Mouse (Mus musculus): ENCODE data around the gene Smarcd1. TPM values are rescaled to one million over a fixed set of nuclear protein-coding genes. Genes with fewer than 3 reads are reported as not detected.

The Smarcd1 gene
- polyA plus RNA-seq (2015; fragmentation: Nextera tagmentation; extraction: Ambion mirVana), result 121 and 124 TPM in 2 replicates

DNA sequence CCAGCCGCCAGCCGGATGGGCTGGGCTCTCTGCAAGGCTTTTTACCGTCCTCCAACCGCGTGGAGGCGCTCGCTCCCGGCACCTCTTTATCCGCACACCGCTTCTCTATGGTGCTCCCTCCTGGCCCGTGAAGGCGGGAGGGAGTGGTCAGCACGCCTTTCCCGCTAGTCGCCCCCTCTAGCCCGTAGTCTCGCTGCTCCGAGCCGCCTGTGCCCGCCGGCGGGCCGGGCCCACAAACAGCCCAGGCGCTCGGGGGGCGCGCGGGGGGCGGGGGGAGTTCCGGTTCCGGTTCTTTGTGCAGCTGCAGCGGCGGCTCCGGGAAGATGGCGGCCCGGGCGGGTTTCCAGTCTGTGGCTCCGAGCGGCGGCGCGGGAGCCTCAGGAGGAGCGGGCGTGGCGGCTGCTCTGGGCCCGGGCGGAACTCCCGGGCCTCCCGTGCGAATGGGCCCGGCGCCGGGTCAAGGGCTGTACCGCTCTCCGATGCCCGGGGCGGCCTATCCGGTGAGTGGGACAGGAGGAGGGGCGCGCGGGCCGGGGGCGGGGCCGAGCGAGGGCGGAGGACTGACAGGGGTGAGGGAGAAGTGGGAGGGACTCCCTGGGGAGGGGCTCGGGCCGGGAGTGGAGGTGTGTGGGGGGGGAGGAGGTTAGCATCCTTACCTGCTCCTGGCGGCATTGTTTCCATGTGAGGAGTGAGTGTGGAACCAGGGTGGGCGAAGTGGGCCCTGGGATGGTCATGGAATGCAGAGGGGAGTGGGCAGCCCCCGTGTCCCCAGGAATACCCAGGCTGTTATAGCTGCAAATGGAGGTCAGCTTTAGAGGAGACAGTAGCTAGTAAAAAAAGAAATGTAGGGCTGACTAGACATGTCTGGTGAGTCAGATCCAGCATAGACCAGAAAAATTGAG is at the start of gene Smarcd1:
Gene Smarcd1 (plus strand): TSS at position 131 of the 902 bp plus-strand sequence.
- H3K9ac ChIP-seq (replicated peaks), result peak within 1 kb of the TSS; percentile 95
- peaks cover 37% of the 10 kb centered on the region for H3K4me1 ChIP-seq
- H3K9me3 ChIP-seq, result no peaks in the 10 kb centered on the region
- H3K27ac ChIP-seq (replicated peaks), result peak within 1 kb of the TSS; percentile 95
- H3K4me2 ChIP-seq (replicated peaks), result peak within 1 kb of the TSS; percentile 71
- H3K36me3 ChIP-seq, result peaks cover 40% of the 10 kb centered on the region
- ATAC-seq (replicated peaks), result peak; percentile 97
- under 1% methylated on average over 68 of the region's 71 CpGs for WGBS
- no peaks in the 10 kb centered on the region for H3K27me3 ChIP-seq
- H3K4me3 ChIP-seq, result peak within 1 kb of the TSS; percentile 74

DNA sequence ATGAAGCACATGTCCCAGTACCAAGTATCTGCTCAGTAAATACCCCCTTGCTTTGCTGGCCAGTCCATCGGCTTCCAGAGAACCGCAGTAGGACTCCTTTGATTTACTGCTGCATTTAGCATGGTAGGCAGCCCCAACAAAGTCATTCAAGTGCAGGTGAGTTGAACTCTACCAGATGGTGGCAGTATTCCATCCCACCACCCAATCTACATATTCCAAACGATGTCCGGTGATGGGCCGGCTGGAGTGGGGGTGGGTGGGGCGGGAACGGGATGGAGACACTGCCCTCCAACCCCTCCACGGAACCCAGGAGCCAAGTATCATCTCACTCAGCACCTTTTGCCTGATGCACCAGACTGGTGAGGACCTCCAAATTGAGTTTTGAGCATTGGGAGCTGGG is 48.6 kb upstream of the Smarcd1 start:
- H3K4me2 ChIP-seq (replicated peaks), result peak overlapping the region; percentile 33
- no peaks in the 10 kb centered on the region for H3K36me3 ChIP-seq
- H3K4me3 ChIP-seq, result peak overlapping the region; percentile 16
- no peak for ATAC-seq (replicated peaks)
- 15% methylated on average over 8 of the region's 8 CpGs for WGBS
- H3K4me1 ChIP-seq, result peaks cover 45% of the 10 kb centered on the region
- no peak overlapping the region for H3K27ac ChIP-seq (replicated peaks)
- no peak overlapping the region for H3K9ac ChIP-seq (replicated peaks)
- peaks cover 31% of the 10 kb centered on the region for H3K27me3 ChIP-seq
- no peaks in the 10 kb centered on the region for H3K9me3 ChIP-seq

DNA sequence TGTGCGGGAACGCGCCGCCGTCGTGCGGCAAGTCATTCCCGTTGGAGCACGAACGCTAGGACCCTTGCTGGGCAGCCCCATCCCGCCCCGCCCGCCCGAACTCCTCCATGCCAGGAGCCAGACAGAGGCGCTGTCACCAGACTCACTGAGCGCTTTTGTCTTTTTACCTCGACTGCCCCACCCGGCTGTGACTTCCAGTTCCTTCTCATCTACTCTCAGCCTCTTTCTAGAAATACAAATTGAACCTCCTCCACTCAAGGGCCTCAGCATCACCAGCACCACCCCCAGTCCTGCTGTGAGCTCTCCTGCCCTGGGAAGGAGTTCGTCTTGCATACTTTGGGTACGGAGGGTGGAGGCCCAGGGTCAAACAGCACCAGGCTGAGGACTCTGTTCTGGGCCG is 48.1 kb upstream of the Smarcd1 start:
- Histone ChIP-seq H3K4me3 (peak overlapping the region; percentile 16), H3K9me3 (no peaks in the 10 kb centered on the region), H3K9ac (replicated peaks) (no peak overlapping the region), H3K36me3 (no peaks in the 10 kb centered on the region), H3K4me2 (replicated peaks) (peak overlapping the region; percentile 33), H3K27ac (replicated peaks) (no peak overlapping the region), H3K27me3 (peaks cover 31% of the 10 kb centered on the region), H3K4me1 (peaks cover 41% of the 10 kb centered on the region)
- WGBS, result 5% methylated on average over 21 of the region's 21 CpGs
- ATAC-seq (replicated peaks), result no peak

DNA sequence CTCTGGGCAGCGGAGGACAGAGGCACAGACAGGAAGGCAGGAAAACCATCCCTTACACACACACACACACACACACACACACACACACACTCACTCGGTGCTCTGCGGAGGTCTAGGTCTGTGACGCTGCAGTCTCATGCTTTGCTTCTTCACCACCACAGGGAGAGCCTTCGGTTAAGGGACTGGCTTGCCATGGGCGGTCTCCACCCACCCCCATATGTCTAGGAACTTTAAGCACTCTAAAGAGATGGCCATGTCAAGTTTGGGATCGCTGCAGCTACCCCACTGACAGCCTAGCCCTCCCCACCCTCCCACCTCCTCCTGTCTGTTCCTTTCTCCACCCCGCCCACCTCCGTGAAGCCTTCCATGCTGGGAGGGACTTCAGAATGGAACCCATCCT is 46.0 kb upstream of the Smarcd1 start:
- Histone ChIP-seq H3K27ac (replicated peaks) (no peak overlapping the region), H3K4me1 (peaks cover 20% of the 10 kb centered on the region), H3K36me3 (no peaks in the 10 kb centered on the region), H3K4me3 (no peak overlapping the region), H3K9me3 (no peaks in the 10 kb centered on the region), H3K9ac (replicated peaks) (no peak overlapping the region), H3K27me3 (peaks cover 31% of the 10 kb centered on the region), H3K4me2 (replicated peaks) (no peak overlapping the region)
- ATAC-seq (replicated peaks), result no peak
- 52% methylated on average over 9 of the region's 9 CpGs for WGBS

DNA sequence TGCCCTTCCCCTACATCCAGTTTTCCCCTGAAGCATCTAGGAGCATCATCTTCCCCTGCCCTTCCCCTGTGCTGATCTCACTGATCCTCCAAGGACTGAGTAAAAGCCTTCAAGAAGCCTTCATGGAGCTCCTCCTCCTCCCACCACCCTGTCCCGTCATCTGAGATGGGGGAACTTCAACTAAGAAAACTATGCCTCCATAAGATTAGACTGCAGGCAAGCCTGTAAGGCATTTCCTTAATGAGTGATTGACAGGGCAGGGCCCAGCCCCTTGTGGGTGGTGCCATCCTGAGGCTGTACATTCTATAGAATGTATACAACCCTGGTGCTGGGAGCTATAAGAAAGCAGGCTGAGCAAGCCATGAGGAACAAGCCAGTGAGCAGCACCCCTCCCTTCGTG is 43.5 kb upstream of the Smarcd1 start:
- Histone ChIP-seq H3K4me2 (replicated peaks) (no peak overlapping the region), H3K4me1 (peaks cover 11% of the 10 kb centered on the region), H3K9ac (replicated peaks) (no peak overlapping the region), H3K4me3 (no peak overlapping the region), H3K27me3 (peaks cover 21% of the 10 kb centered on the region), H3K9me3 (no peaks in the 10 kb centered on the region), H3K27ac (replicated peaks) (no peak overlapping the region), H3K36me3 (no peaks in the 10 kb centered on the region)
- 60% methylated on average over 2 of the region's 2 CpGs for WGBS
- ATAC-seq (replicated peaks), result no peak

DNA sequence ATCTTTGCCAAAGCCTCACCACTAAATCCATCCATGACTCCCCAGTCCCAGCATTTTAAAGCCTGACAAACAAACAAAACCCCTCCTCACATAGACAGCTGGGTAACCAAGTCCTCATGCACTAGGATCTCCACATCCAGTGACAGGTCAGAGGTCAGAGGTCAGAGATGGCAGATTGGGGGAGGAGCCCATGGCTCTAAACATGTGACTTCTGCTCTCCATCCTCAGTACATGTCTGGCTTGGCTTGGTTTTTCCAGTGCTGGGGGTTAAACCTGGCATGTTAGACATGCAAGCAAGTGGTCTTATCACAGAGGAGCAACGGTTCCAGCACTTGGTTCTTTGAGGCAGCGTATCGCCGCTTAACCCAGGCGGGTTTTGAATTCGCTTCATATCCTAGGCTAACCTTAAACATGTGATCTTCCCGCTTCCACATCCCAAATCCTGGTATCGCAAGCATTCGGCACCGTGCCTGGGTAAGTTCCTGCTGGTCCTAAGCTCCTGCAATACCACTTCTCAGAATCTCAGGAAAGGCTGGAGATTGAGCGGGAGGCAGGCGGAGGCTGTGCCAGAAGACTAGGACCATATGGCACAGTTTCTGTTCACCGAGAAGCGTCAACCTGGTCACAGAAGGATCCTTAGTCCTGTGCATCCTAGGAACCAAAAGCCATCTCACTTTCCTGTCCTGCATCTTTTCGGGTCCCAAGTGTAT is 40.7 kb upstream of the Smarcd1 start:
- Histone ChIP-seq H3K4me1 (peaks cover 31% of the 10 kb centered on the region), H3K9me3 (no peaks in the 10 kb centered on the region), H3K4me3 (no peak overlapping the region), H3K36me3 (no peaks in the 10 kb centered on the region), H3K9ac (replicated peaks) (no peak overlapping the region), H3K4me2 (replicated peaks) (no peak overlapping the region), H3K27ac (replicated peaks) (no peak overlapping the region), H3K27me3 (0 out of 2 replicates have a peak, but pooled peaks cover 7% of the 10 kb centered on the region)
- no peak for ATAC-seq (replicated peaks)
- 86% methylated on average over 15 of the region's 15 CpGs for WGBS

DNA sequence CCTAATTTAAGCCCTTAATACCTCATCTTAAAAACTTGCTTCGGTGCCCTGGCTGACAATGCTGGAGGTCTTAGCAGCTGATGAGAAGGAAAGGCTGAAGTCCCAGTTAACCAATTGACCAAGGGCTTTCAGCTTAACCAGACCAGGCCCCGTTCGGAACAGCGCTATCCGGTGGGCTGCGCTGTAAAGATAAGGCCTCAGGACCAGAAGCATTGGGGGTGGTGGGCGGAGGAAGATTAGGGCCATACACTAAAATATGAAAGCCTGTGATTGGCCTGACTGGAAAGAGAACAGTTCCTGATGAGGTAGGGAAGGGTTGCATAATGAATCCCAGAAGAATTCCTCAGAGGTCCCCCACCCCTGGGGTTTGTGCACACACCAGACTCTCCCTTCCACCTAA is 39.6 kb upstream of the Smarcd1 start:
- Histone ChIP-seq H3K9me3 (no peaks in the 10 kb centered on the region), H3K27ac (replicated peaks) (no peak overlapping the region), H3K36me3 (no peaks in the 10 kb centered on the region), H3K27me3 (no peaks in the 10 kb centered on the region), H3K9ac (replicated peaks) (no peak overlapping the region), H3K4me2 (replicated peaks) (no peak overlapping the region), H3K4me1 (peaks cover 37% of the 10 kb centered on the region), H3K4me3 (no peak overlapping the region)
- ATAC-seq (replicated peaks), result no peak
- WGBS, result 56% methylated on average over 7 of the region's 7 CpGs

DNA sequence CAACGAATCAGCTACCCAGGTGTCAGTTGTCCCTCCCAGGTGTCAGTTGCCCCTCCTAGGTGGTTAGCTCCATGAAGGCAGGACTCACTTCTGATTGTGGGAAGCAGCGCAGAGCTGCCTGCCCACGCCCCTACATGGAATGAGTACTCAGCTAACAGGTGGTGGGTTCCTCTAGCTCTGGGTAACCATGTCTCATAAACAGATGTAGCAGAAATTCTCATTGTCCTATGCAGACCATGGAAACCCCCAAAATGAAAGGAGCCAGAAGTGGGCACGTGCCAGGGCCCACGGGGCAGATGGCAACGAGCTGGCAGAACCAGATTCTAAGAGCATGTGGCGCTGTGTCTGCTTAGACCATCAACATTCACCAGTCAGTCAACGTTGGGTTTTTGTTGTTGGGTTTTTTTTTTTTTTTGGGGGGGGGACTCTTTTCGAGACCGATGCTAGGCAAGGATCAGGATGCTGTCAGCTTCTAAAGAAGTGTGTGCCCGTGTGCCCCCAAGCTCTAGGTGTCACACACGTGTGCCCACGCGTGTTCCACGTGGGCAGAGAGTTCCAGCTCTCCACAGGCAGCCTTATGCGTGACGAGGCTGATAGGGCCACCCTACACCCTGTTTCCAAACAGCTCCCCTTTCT is 37.8 kb upstream of the Smarcd1 start:
- Histone ChIP-seq H3K4me3 (peak overlapping the region; percentile 46), H3K27ac (replicated peaks) (peak overlapping the region; percentile 95), H3K9me3 (no peaks in the 10 kb centered on the region), H3K27me3 (no peaks in the 10 kb centered on the region), H3K36me3 (no peaks in the 10 kb centered on the region), H3K4me1 (peaks cover 45% of the 10 kb centered on the region), H3K4me2 (replicated peaks) (peak overlapping the region; percentile 91), H3K9ac (replicated peaks) (peak overlapping the region; percentile 67)
- ATAC-seq (replicated peaks), result peak; percentile 34
- WGBS, result 3% methylated on average over 17 of the region's 17 CpGs

DNA sequence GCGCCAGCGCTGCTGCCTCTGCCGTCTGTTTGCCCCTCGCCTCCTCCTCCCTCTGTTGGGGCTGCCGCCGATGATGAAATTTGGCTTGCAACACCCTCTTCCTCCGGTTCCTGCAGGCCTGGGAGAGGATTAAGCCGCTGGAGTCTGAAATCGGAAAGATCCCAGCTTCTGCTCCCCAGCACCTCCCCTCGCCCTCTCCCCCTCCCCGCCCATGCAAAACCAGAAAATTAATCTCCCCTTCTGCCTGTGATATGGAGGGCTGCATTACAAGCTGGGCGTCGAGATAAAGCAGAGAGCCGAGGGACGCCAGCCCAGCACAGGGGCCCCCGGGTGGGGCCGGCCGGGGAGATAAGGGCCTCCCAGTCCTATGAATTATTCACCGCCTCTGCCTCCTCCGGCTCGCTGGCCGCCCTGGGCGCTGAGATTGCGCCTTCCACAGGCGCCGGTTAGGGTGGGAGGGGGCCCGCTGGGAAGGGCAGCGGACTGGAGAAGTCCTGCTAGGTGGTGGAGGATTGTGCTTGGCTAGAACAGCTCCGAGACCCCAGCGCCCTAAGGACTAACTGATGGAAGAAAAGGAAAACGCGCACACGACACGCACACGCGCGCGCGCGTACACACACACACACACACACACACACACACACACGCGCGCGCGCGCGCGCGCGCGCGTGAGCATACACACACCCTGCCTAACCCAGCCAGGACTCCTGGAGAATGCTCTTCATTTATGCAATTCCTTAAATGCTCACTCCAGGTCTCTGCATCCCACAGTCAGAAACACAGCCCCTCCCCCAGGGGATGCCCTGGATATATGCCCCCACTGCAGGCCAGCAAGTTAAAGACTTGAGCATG is 37.1 kb upstream of the Smarcd1 start:
- Histone ChIP-seq H3K27me3 (no peaks in the 10 kb centered on the region), H3K4me1 (peaks cover 52% of the 10 kb centered on the region), H3K4me2 (replicated peaks) (peak overlapping the region; percentile 91), H3K36me3 (no peaks in the 10 kb centered on the region), H3K4me3 (peak overlapping the region; percentile 46), H3K9ac (replicated peaks) (peak overlapping the region; percentile 67), H3K9me3 (no peaks in the 10 kb centered on the region), H3K27ac (replicated peaks) (peak overlapping the region; percentile 95)
- peak; percentile 76 for ATAC-seq (replicated peaks)
- under 1% methylated on average over 49 of the region's 52 CpGs for WGBS

DNA sequence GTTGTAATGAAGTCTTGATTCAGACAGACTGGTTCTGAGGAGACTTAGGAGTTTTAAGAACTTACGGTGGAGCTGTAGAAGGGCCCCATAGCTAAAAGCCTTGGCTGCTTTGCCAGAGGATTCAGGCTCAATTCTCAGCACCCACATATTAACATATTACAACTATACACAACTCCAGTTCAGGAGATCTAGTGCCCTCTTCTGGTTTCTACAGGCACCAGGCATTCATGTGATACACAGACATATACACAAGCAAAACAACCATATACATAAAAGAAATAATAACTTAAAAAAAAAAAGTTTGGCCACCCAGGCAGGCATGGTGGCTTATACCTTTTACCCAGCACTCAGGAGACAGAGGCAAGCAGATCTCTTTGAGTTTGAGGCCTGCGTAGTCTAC is 34.4 kb upstream of the Smarcd1 start:
- no peak overlapping the region for H3K27ac ChIP-seq (replicated peaks)
- no peaks in the 10 kb centered on the region for H3K36me3 ChIP-seq
- no peaks in the 10 kb centered on the region for H3K9me3 ChIP-seq
- no peak overlapping the region for H3K4me3 ChIP-seq
- no peak for ATAC-seq (replicated peaks)
- H3K4me2 ChIP-seq (replicated peaks), result no peak overlapping the region
- peaks cover 8% of the 10 kb centered on the region; the same call in 1 of the 2 replicates for H3K27me3 ChIP-seq
- H3K9ac ChIP-seq (replicated peaks), result no peak overlapping the region
- 99% methylated on average over 2 of the region's 2 CpGs for WGBS
- H3K4me1 ChIP-seq, result peaks cover 70% of the 10 kb centered on the region

DNA sequence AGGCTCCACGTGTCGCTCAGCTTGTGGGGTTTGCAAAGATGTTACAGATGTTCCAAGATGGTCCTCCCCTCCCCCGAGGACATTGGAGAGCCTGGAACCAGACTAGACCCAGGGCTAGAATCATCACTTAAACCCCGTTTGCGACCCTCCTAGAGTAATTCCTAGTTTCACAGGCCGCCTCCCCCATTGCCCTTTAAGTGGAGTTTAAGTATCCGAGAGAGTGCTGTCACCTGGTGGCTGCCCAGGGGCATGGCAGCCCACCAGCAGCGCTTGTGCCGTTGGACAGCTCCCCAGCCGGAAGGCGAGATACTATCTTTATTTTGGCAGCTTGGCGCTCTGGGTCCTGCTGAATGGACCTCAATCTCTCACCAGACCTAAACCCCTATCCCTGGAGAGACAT is 33.0 kb upstream of the Smarcd1 start:
- peaks cover 8% of the 10 kb centered on the region; the same call in 1 of the 2 replicates for H3K27me3 ChIP-seq
- no peaks in the 10 kb centered on the region for H3K36me3 ChIP-seq
- 2% methylated on average over 12 of the region's 12 CpGs for WGBS
- H3K9ac ChIP-seq (replicated peaks), result 0 out of 2 replicates have a peak overlapping the region, but pooled peaks have one; percentile 33
- H3K4me2 ChIP-seq (replicated peaks), result peak overlapping the region; percentile 80
- peak overlapping the region; percentile 90 for H3K27ac ChIP-seq (replicated peaks)
- peak; percentile 5; the same call in 1 of the 2 replicates for ATAC-seq (replicated peaks)
- H3K9me3 ChIP-seq, result no peaks in the 10 kb centered on the region
- peaks cover 67% of the 10 kb centered on the region for H3K4me1 ChIP-seq
- no peak overlapping the region for H3K4me3 ChIP-seq
